Mouse (Mus musculus): ENCODE results near the gene Prdm2. TPM values are rescaled to one million over a fixed set of nuclear protein-coding genes. Genes with fewer than 3 reads are reported as not detected.
A peak's percentile ranks its signal among the peaks of the same experiment; 100 is the strongest.

Gene Prdm2
- polyA plus RNA-seq, 1 experiment from 2014 or later: 5.0 TPM

DNA sequence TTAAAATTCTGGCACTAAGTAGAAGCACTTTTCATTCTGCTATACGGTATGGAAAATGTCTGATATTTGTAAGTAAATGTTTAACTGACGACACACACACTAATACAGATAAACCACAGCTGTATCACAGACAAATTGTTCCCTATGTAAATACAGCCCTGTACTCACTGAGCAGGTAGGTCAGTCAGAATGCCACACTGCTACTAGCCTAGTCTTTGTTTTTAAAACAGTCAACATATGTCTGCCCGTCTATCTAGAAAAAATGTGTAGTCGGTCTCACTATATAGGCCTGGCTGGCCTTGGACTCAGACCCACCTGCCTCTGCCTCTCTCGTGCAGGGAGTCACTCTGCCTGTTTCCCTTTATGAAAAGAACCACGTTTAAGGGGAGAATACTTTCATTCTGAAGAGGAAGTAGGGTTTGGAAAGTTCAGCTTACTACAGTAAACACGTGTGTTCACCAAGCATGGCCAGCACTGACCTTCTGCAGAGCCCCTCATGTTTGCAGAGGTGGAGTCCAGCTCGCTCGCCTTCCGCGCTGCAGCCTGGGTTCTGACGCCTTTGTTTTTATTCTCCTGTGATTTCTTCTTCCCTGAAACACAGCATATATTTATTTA is 71.0 kb downstream of the Prdm2 start:
- H3K36me3 ChIP-seq (ENCODE audit: control insufficient read depth, insufficient read depth, low read length): 0 out of 2 replicates have a peak, but pooled peaks cover 4% of the 10 kb centered on the region
- TF ChIP-seq CTCF (IDR thresholded peaks at IDR 0.05; ENCODE audit: low read depth): no peak
- TF ChIP-seq EP300 (optimal IDR thresholded peaks at IDR 0.05): no peak
- DNase-seq (ENCODE audit: low spot score): peak; percentile 47
- WGBS: 40% methylated on average over 12 of the region's 12 CpGs
- H3K4me3 ChIP-seq (ENCODE audit: low read depth, low read length): no peak overlapping the region
- ATAC-seq (ENCODE audit: low FRiP score, low TSS enrichment): peak; percentile 93
- no peak overlapping the region for H3K9ac ChIP-seq (ENCODE audit: low read length)
- H3K27ac ChIP-seq (replicated peaks): peak overlapping the region; percentile 41; the same call in 1 of the 2 replicates
- no peak overlapping the region for H3K4me2 ChIP-seq (replicated peaks; ENCODE audit: low read depth)
- H3K27me3 ChIP-seq (ENCODE audit: control insufficient read depth, insufficient read depth, low read length): no peaks in the 10 kb centered on the region
- H3K9me3 ChIP-seq (ENCODE audit: control insufficient read depth, low read length): no peaks in the 10 kb centered on the region
- H3K4me1 ChIP-seq (replicated peaks; ENCODE audit: control insufficient read depth, insufficient read depth): no peaks in the 10 kb centered on the region

DNA sequence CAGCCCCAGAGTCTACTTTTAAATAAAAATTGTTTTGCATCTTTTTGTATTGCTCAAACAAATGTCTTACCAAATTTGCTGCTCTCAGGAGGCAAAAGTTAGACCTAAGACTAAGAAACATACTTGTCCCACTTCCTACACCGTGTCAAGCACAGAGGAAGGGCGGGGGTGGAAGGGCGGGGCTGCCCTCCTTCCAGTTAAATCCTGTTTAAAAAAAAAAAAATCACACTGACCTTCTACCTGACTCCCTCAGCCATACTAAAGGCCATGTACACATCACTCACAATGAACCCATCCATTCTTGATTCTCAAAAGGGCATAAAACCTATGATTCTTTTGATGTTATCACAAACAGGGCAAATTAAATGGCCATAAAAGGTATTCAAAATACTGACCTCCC is 71.9 kb downstream of the Prdm2 start:
- Histone ChIP-seq H3K9me3 (ENCODE audit: control insufficient read depth, low read length) (no peaks in the 10 kb centered on the region), H3K4me2 (replicated peaks; ENCODE audit: low read depth) (no peak overlapping the region), H3K4me1 (replicated peaks; ENCODE audit: control insufficient read depth, insufficient read depth) (no peaks in the 10 kb centered on the region), H3K4me3 (ENCODE audit: low read depth, low read length) (no peak overlapping the region), H3K36me3 (ENCODE audit: control insufficient read depth, insufficient read depth, low read length) (peaks cover 4% of the 10 kb centered on the region; the same call in 1 of the 2 replicates), H3K9ac (ENCODE audit: low read length) (no peak overlapping the region), H3K27ac (replicated peaks) (no peak overlapping the region), H3K27me3 (ENCODE audit: control insufficient read depth, insufficient read depth, low read length) (no peaks in the 10 kb centered on the region)
- 62% methylated on average over 3 of the region's 3 CpGs for WGBS
- peak; percentile 43 for DNase-seq (ENCODE audit: low spot score)
- peak; percentile 77; the same call in 1 of the 2 replicates for ATAC-seq (ENCODE audit: low FRiP score, low TSS enrichment)
- TF ChIP-seq EP300 (optimal IDR thresholded peaks at IDR 0.05) (no peak), CTCF (IDR thresholded peaks at IDR 0.05; ENCODE audit: low read depth) (no peak)

DNA sequence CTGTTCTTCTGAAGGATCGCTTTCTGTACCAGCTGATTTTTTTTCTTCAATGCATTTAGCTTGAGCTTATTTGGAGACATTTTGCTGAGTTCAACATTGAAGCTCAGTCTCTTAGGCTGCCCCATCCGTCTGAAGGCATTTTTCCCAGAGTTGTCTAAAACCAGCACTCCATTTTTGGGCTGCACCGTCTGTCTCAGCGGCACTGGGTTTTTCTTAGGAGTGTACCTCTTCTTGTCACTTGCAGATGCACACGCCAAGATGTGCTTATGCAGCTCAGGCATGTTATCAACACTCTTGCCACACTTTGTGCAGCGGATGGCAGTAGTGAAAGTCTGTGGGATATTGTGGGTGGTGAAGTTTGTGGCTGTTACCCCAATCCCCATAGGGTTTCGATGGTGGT is 80.4 kb downstream of the Prdm2 start:
- no peak overlapping the region for H3K9ac ChIP-seq (ENCODE audit: low read length)
- H3K4me3 ChIP-seq (ENCODE audit: low read depth, low read length): no peak overlapping the region
- no peaks in the 10 kb centered on the region for H3K9me3 ChIP-seq (ENCODE audit: control insufficient read depth, low read length)
- H3K27ac ChIP-seq (replicated peaks): no peak overlapping the region
- ATAC-seq (ENCODE audit: low FRiP score, low TSS enrichment) (no peak), DNase-seq (ENCODE audit: low spot score) (no peak)
- no peaks in the 10 kb centered on the region for H3K4me1 ChIP-seq (replicated peaks; ENCODE audit: control insufficient read depth, insufficient read depth)
- no peaks in the 10 kb centered on the region for H3K27me3 ChIP-seq (ENCODE audit: control insufficient read depth, insufficient read depth, low read length)
- no peak overlapping the region for H3K4me2 ChIP-seq (replicated peaks; ENCODE audit: low read depth)
- 95% methylated on average over 7 of the region's 7 CpGs for WGBS
- no peak for TF ChIP-seq EP300 (optimal IDR thresholded peaks at IDR 0.05)
- no peak for TF ChIP-seq CTCF (IDR thresholded peaks at IDR 0.05; ENCODE audit: low read depth)
- H3K36me3 ChIP-seq (ENCODE audit: control insufficient read depth, insufficient read depth, low read length): peaks cover 34% of the 10 kb centered on the region

DNA sequence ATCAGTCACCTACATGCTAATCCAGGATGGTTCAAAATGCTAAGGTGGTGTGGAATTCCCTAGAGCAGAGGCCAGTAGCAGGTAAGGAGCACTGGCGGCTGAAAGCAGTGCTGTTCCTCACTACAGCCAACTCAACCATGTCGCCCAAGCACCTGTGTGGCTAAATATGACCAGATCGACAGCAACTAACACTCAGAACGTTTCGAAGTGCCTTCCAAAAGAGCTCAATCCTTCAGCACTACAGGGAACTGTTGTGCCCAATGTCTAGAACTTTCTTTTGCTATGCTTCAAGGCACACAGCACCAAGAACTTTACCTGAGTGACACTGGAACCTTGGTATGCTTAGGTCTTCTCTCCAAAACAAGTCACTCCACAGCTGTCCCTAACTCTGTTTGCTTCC is 82.4 kb downstream of the Prdm2 start:
- no peaks in the 10 kb centered on the region for H3K9me3 ChIP-seq (ENCODE audit: control insufficient read depth, low read length)
- no peak overlapping the region for H3K4me2 ChIP-seq (replicated peaks; ENCODE audit: low read depth)
- TF ChIP-seq EP300 (optimal IDR thresholded peaks at IDR 0.05): no peak
- TF ChIP-seq CTCF (IDR thresholded peaks at IDR 0.05; ENCODE audit: low read depth): no peak
- no peak for ATAC-seq (ENCODE audit: low FRiP score, low TSS enrichment)
- DNase-seq (ENCODE audit: low spot score): no peak
- H3K27me3 ChIP-seq (ENCODE audit: control insufficient read depth, insufficient read depth, low read length): no peaks in the 10 kb centered on the region
- no peaks in the 10 kb centered on the region for H3K4me1 ChIP-seq (replicated peaks; ENCODE audit: control insufficient read depth, insufficient read depth)
- no peak overlapping the region for H3K4me3 ChIP-seq (ENCODE audit: low read depth, low read length)
- peaks cover 32% of the 10 kb centered on the region for H3K36me3 ChIP-seq (ENCODE audit: control insufficient read depth, insufficient read depth, low read length)
- no peak overlapping the region for H3K9ac ChIP-seq (ENCODE audit: low read length)
- 89% methylated on average over 5 of the region's 5 CpGs for WGBS
- H3K27ac ChIP-seq (replicated peaks): no peak overlapping the region

DNA sequence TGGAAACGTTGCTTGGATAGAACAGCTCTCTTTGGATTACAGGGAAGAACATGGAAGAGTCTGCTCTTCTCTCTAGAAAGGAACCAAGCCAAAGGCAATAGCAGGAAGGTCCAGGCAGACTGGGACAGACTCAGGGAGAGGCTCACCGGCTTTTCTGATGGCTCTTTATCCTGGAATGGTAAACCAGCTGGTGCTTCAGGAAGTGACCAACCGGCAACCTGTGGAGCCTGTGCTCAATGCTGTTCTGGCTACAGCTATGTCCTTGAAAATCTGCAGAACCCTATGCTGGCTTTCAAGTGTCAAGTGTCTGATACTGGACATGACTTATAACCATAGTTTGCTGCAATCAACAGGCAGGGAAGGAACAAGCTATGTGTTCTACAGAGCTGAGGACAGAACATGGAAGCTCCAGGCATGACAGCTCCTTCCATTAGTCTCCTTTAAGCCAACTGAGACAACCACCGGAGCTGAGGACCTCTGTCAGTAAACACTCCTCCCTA is 83.5 kb downstream of the Prdm2 start:
- H3K4me2 ChIP-seq (replicated peaks; ENCODE audit: low read depth): no peak overlapping the region
- H3K27me3 ChIP-seq (ENCODE audit: control insufficient read depth, insufficient read depth, low read length): no peaks in the 10 kb centered on the region
- no peak for ATAC-seq (ENCODE audit: low FRiP score, low TSS enrichment)
- H3K9me3 ChIP-seq (ENCODE audit: control insufficient read depth, low read length): no peaks in the 10 kb centered on the region
- DNase-seq (ENCODE audit: low spot score): no peak
- 73% methylated on average over 4 of the region's 4 CpGs for WGBS
- peaks cover 26% of the 10 kb centered on the region for H3K36me3 ChIP-seq (ENCODE audit: control insufficient read depth, insufficient read depth, low read length)
- H3K4me1 ChIP-seq (replicated peaks; ENCODE audit: control insufficient read depth, insufficient read depth): no peaks in the 10 kb centered on the region
- TF ChIP-seq EP300 (optimal IDR thresholded peaks at IDR 0.05) (no peak), CTCF (IDR thresholded peaks at IDR 0.05; ENCODE audit: low read depth) (no peak)
- no peak overlapping the region for H3K9ac ChIP-seq (ENCODE audit: low read length)
- no peak overlapping the region for H3K27ac ChIP-seq (replicated peaks)
- H3K4me3 ChIP-seq (ENCODE audit: low read depth, low read length): no peak overlapping the region

DNA sequence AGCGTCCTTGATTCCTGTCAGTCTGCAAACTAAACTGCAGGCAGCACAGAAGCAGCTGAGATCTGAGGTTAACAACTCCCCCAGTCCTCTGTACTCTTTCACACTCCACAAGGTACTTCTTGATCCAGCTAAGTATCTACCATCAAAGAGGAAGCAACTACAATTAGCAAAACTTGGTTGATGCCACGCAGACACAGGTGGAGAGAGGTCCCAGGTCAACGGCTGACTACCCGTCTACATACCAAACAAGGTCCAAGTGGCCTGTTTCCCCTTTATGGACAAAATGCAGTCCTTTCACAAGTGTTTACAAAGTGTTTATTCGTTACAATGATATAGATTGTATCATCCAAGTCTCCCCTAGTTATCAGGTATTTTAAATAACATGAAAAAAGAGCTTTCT is 85.6 kb downstream of the Prdm2 start:
- Histone ChIP-seq H3K27ac (replicated peaks) (no peak overlapping the region), H3K36me3 (ENCODE audit: control insufficient read depth, insufficient read depth, low read length) (peaks cover 14% of the 10 kb centered on the region), H3K9ac (ENCODE audit: low read length) (no peak overlapping the region), H3K4me2 (replicated peaks; ENCODE audit: low read depth) (no peak overlapping the region), H3K4me3 (ENCODE audit: low read depth, low read length) (no peak overlapping the region), H3K4me1 (replicated peaks; ENCODE audit: control insufficient read depth, insufficient read depth) (no peaks in the 10 kb centered on the region), H3K9me3 (ENCODE audit: control insufficient read depth, low read length) (no peaks in the 10 kb centered on the region), H3K27me3 (ENCODE audit: control insufficient read depth, insufficient read depth, low read length) (no peaks in the 10 kb centered on the region)
- TF ChIP-seq EP300 (optimal IDR thresholded peaks at IDR 0.05) (no peak), CTCF (IDR thresholded peaks at IDR 0.05; ENCODE audit: low read depth) (no peak)
- no peak for ATAC-seq (ENCODE audit: low FRiP score, low TSS enrichment)
- 83% methylated on average over 5 of the region's 5 CpGs for whole genome bisulfite sequencing
- no peak for DNase-seq (ENCODE audit: low spot score)

Measured in stomach, postnatal 0 days (tissue).